Mouse (Mus musculus): Measurements from ENCODE around the gene Fam129b. TPM values are rescaled to one million over a fixed set of nuclear protein-coding genes. Genes with fewer than 3 reads are reported as not detected.

Gene Fam129b
- total RNA-seq, 1 experiment = 90.0 TPM

DNA sequence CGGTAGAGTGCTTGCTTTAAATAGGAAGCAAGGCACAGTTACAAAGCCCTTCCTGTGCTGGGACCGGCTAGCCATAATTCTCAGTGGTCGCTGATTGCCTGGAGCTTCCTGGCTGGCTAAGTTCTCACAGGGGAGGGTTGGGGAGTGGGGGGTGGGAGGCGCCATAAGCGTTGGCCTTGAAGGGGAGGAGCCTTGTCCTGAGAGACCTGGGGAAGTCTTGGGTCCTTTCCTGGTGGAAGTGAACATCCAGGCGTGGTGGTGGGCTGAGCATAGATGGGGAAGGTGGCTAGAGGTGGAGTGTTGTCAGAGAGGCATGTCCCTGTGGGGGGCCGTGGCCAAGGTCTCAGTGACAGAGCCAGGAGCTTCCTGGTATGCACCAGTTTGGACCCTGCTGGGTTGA lies 8.8 kb downstream of the Fam129b start:
- in situ Hi-C loops (cut with MboI; ENCODE audit: low sequenced_read_pairs in 2 of 2, unreplicated experiment in 2 of 2) = no loop called here
- Histone ChIP-seq H3K9ac (ENCODE audit: insufficient read depth, low read depth, low read length, poor library complexity, severe bottlenecking) (no peak overlapping the region), H3K4me1 (ENCODE audit: control insufficient read depth in 2 of 2, insufficient read depth in 2 of 2, low read length in 2 of 2, poor library complexity in 1 of 2) (peaks cover 7 to 43% of the 10 kb centered on the region in 2 experiments; a peak in 3 of 4 replicates), H3K36me3 (ENCODE audit: control insufficient read depth, insufficient read depth, low read length, poor library complexity, severe bottlenecking) (no peaks in the 10 kb centered on the region), H3K27ac (ENCODE audit: insufficient read depth, low read depth, low read length, poor library complexity, severe bottlenecking) (no peak overlapping the region), H3K4me3 (ENCODE audit: insufficient read depth in 1 of 2, low read depth in 1 of 2, low read length in 2 of 2, poor library complexity in 1 of 2, severe bottlenecking in 1 of 2) (no peak overlapping the region), H3K9me3 (ENCODE audit: control insufficient read depth, insufficient read depth, low read depth, low read length) (no peaks in the 10 kb centered on the region)
- TF ChIP-seq ZC3H11A (IDR thresholded peaks at IDR 0.05; ENCODE audit: borderline replicate concordance, low read depth, low read length) (no peak), MAFK (IDR thresholded peaks at IDR 0.05; ENCODE audit: insufficient read depth, low read depth, low read length) (no peak), ZNF384 (IDR thresholded peaks at IDR 0.05; ENCODE audit: low read depth, low read length) (no peak), HCFC1 (IDR thresholded peaks at IDR 0.05; ENCODE audit: borderline replicate concordance, insufficient read depth, low read length) (no peak), CHD2 (IDR thresholded peaks at IDR 0.05; ENCODE audit: low read depth, low read length) (no peak)
- no peak for DNase-seq (ENCODE audit: low read depth, low spot score)

DNA sequence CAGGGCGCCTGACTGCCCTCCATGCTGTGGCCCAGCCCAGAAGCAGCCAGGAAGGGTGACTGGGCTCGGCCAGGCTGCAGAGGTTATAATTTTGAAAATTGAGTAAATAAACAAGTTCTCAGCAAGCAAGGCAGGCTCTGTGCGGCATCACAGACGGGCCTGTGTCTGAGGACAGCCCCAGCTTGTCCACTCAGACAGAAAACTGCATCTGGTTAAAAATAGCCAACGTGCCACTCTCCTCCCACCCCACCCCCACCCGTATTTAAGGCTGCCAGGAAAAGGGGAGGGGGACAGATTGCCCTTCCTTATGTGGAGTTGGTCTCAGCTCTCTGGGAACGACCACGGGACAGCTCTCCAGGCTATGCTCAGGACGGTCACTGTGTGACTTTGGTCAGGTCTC lies 12.1 kb downstream of the Fam129b start:
- no peak overlapping the region for H3K9ac ChIP-seq (ENCODE audit: insufficient read depth, low read depth, low read length, poor library complexity, severe bottlenecking)
- DNase-seq (ENCODE audit: low read depth, low spot score) = no peak
- H3K4me1 ChIP-seq (ENCODE audit: control insufficient read depth in 2 of 2, insufficient read depth in 2 of 2, low read length in 2 of 2, poor library complexity in 1 of 2) = peaks cover 3 to 23% of the 10 kb centered on the region in 2 experiments; a peak in 2 of 4 replicates
- H3K36me3 ChIP-seq (ENCODE audit: control insufficient read depth, insufficient read depth, low read length, poor library complexity, severe bottlenecking) = no peaks in the 10 kb centered on the region
- H3K4me3 ChIP-seq (ENCODE audit: insufficient read depth in 1 of 2, low read depth in 1 of 2, low read length in 2 of 2, poor library complexity in 1 of 2, severe bottlenecking in 1 of 2) = no peak overlapping the region
- in situ Hi-C loops (cut with MboI; ENCODE audit: low sequenced_read_pairs in 2 of 2, unreplicated experiment in 2 of 2) = no loop called here
- TF ChIP-seq HCFC1 (IDR thresholded peaks at IDR 0.05; ENCODE audit: borderline replicate concordance, insufficient read depth, low read length) (no peak), ZC3H11A (IDR thresholded peaks at IDR 0.05; ENCODE audit: borderline replicate concordance, low read depth, low read length) (no peak), CHD2 (IDR thresholded peaks at IDR 0.05; ENCODE audit: low read depth, low read length) (no peak), MAFK (IDR thresholded peaks at IDR 0.05; ENCODE audit: insufficient read depth, low read depth, low read length) (no peak), ZNF384 (IDR thresholded peaks at IDR 0.05; ENCODE audit: low read depth, low read length) (no peak)
- H3K9me3 ChIP-seq (ENCODE audit: control insufficient read depth, insufficient read depth, low read depth, low read length) = no peaks in the 10 kb centered on the region
- H3K27ac ChIP-seq (ENCODE audit: insufficient read depth, low read depth, low read length, poor library complexity, severe bottlenecking) = no peak overlapping the region

DNA sequence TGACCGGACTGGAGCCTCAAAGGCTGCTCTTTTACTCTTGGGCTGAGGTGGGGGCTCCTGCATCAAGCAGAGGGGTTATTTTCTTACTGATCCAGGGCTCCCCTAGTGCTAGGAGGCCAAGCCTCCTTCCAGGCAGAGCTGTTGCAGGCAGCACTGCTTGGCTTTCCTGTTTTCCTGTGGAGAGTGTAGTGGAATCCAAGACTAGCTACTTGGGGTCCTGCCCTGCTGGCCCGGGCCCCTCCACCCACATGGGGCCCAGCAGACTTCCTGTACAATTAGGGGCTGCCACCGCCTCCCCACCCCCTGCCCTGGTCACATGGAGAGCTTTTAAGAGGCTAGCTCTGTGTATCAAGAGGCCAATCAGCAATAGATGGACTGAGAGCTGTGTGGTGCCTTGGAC lies 12.6 kb downstream of the Fam129b start:
- Histone ChIP-seq H3K4me1 (ENCODE audit: control insufficient read depth in 2 of 2, insufficient read depth in 2 of 2, low read length in 2 of 2, poor library complexity in 1 of 2) (peaks cover 2 to 21% of the 10 kb centered on the region in 2 experiments; a peak in 2 of 4 replicates), H3K9ac (ENCODE audit: insufficient read depth, low read depth, low read length, poor library complexity, severe bottlenecking) (no peak overlapping the region), H3K4me3 (ENCODE audit: insufficient read depth in 1 of 2, low read depth in 1 of 2, low read length in 2 of 2, poor library complexity in 1 of 2, severe bottlenecking in 1 of 2) (no peak overlapping the region), H3K9me3 (ENCODE audit: control insufficient read depth, insufficient read depth, low read depth, low read length) (no peaks in the 10 kb centered on the region), H3K27ac (ENCODE audit: insufficient read depth, low read depth, low read length, poor library complexity, severe bottlenecking) (no peak overlapping the region), H3K36me3 (ENCODE audit: control insufficient read depth, insufficient read depth, low read length, poor library complexity, severe bottlenecking) (no peaks in the 10 kb centered on the region)
- in situ Hi-C loops (cut with MboI; ENCODE audit: low sequenced_read_pairs in 2 of 2, unreplicated experiment in 2 of 2) = no loop called here
- TF ChIP-seq MAFK (IDR thresholded peaks at IDR 0.05; ENCODE audit: insufficient read depth, low read depth, low read length) (no peak), ZNF384 (IDR thresholded peaks at IDR 0.05; ENCODE audit: low read depth, low read length) (no peak), HCFC1 (IDR thresholded peaks at IDR 0.05; ENCODE audit: borderline replicate concordance, insufficient read depth, low read length) (no peak), ZC3H11A (IDR thresholded peaks at IDR 0.05; ENCODE audit: borderline replicate concordance, low read depth, low read length) (no peak), CHD2 (IDR thresholded peaks at IDR 0.05; ENCODE audit: low read depth, low read length) (no peak)
- no peak for DNase-seq (ENCODE audit: low read depth, low spot score)

DNA sequence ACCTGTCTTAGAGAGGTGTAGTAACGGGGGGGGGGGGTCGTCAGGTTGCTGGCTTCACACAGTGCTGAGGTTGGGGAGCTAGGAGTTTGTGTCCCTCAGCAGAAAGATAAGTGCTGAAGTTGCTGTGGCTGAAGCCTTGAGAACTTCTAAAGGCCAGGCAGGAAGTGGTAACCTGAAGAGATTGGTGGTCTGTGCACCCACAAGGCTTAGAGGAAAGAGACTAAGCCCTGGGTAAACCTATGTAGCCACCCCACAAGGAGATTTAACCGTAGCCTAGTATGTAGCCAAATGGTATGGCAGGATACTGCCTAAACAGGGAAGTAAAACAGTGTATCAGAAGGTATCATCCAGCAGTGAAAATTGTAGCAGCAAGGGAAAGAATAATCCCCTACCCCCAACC lies 14.4 kb downstream of the Fam129b start:
- Histone ChIP-seq H3K36me3 (ENCODE audit: control insufficient read depth, insufficient read depth, low read length, poor library complexity, severe bottlenecking) (no peaks in the 10 kb centered on the region), H3K27ac (ENCODE audit: insufficient read depth, low read depth, low read length, poor library complexity, severe bottlenecking) (no peak overlapping the region), H3K4me1 (ENCODE audit: control insufficient read depth in 2 of 2, insufficient read depth in 2 of 2, low read length in 2 of 2, poor library complexity in 1 of 2) (peaks cover 0 to 6% of the 10 kb centered on the region in 2 experiments; a peak in 2 of 4 replicates), H3K9me3 (ENCODE audit: control insufficient read depth, insufficient read depth, low read depth, low read length) (no peaks in the 10 kb centered on the region), H3K4me3 (ENCODE audit: insufficient read depth in 1 of 2, low read depth in 1 of 2, low read length in 2 of 2, poor library complexity in 1 of 2, severe bottlenecking in 1 of 2) (no peak overlapping the region), H3K9ac (ENCODE audit: insufficient read depth, low read depth, low read length, poor library complexity, severe bottlenecking) (no peak overlapping the region)
- in situ Hi-C loops (cut with MboI; ENCODE audit: low sequenced_read_pairs in 2 of 2, unreplicated experiment in 2 of 2) = no loop called here
- DNase-seq (ENCODE audit: low read depth, low spot score) = no peak
- no peak for TF ChIP-seq HCFC1 (IDR thresholded peaks at IDR 0.05; ENCODE audit: borderline replicate concordance, insufficient read depth, low read length)
- no peak for TF ChIP-seq ZC3H11A (IDR thresholded peaks at IDR 0.05; ENCODE audit: borderline replicate concordance, low read depth, low read length)
- no peak for TF ChIP-seq CHD2 (IDR thresholded peaks at IDR 0.05; ENCODE audit: low read depth, low read length)
- TF ChIP-seq MAFK (IDR thresholded peaks at IDR 0.05; ENCODE audit: insufficient read depth, low read depth, low read length) = no peak
- TF ChIP-seq ZNF384 (IDR thresholded peaks at IDR 0.05; ENCODE audit: low read depth, low read length) = no peak

DNA sequence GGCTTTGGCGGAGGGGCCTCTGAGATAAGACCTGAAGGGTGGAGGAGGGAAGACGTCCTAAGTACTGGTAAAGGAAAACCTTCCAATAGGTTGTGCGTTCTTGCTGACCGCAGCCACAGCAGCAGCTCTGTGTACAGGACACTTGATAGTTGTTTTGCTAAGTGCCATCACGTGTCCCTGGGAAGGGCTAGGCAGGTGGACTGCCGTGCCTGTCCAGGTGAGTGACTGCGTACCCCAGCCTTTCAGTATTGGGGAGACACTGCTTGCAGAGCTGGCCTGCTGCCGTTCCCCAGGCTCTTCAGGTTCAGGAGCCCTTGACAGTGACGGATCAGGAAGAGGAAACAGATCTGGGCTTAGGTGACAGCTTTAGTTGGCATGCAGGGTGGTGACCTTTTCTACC lies 15.4 kb downstream of the Fam129b start:
- no peak overlapping the region for H3K9ac ChIP-seq (ENCODE audit: insufficient read depth, low read depth, low read length, poor library complexity, severe bottlenecking)
- H3K36me3 ChIP-seq (ENCODE audit: control insufficient read depth, insufficient read depth, low read length, poor library complexity, severe bottlenecking) = no peaks in the 10 kb centered on the region
- in situ Hi-C loops (cut with MboI; ENCODE audit: low sequenced_read_pairs in 2 of 2, unreplicated experiment in 2 of 2) = no loop called here
- no peak overlapping the region for H3K4me3 ChIP-seq (ENCODE audit: insufficient read depth in 1 of 2, low read depth in 1 of 2, low read length in 2 of 2, poor library complexity in 1 of 2, severe bottlenecking in 1 of 2)
- no peak for DNase-seq (ENCODE audit: low read depth, low spot score)
- TF ChIP-seq MAFK (IDR thresholded peaks at IDR 0.05; ENCODE audit: insufficient read depth, low read depth, low read length) = no peak
- no peak for TF ChIP-seq HCFC1 (IDR thresholded peaks at IDR 0.05; ENCODE audit: borderline replicate concordance, insufficient read depth, low read length)
- no peak for TF ChIP-seq CHD2 (IDR thresholded peaks at IDR 0.05; ENCODE audit: low read depth, low read length)
- TF ChIP-seq ZC3H11A (IDR thresholded peaks at IDR 0.05; ENCODE audit: borderline replicate concordance, low read depth, low read length) = no peak
- no peak for TF ChIP-seq ZNF384 (IDR thresholded peaks at IDR 0.05; ENCODE audit: low read depth, low read length)
- H3K9me3 ChIP-seq (ENCODE audit: control insufficient read depth, insufficient read depth, low read depth, low read length) = no peaks in the 10 kb centered on the region
- H3K4me1 ChIP-seq (ENCODE audit: control insufficient read depth in 2 of 2, insufficient read depth in 2 of 2, low read length in 2 of 2, poor library complexity in 1 of 2) = peaks cover 0 to 14% of the 10 kb centered on the region in 2 experiments; a peak in 2 of 4 replicates
- no peak overlapping the region for H3K27ac ChIP-seq (ENCODE audit: insufficient read depth, low read depth, low read length, poor library complexity, severe bottlenecking)
